Mouse (Mus musculus) testis, adult 2 months (tissue): ENCODE measurements at regions not wholly inside any gene's neighbourhood (a gene's known extent, or its start where the extent isn't known, plus 50 kb on each side); places are given as distances from the start of the nearest gene placed in this dataset.

ENCODE experiments used
- CTCF ChIP-seq: fragments of 200-500 bp; IDR thresholded peaks from 2 replicates; pipeline ENCODE4 v1.5.1; 2012; ENCODE audit warnings: low read depth, mild to moderate bottlenecking, inconsistent platforms, low read length, moderate library complexity; ENCODE audit not compliant: control insufficient read depth, insufficient read depth, insufficient replicate concordance
- POLR2A ChIP-seq: fragments of 200-500 bp; IDR thresholded peaks from 2 replicates; pipeline ENCODE4 v1.6.1; 2012; ENCODE audit warnings: low read depth, mild to moderate bottlenecking, inconsistent platforms, low read length, moderate library complexity; ENCODE audit not compliant: control insufficient read depth

GRCm38 (mm10) chr12:54460135-54460523, 196.2 kb downstream of the Sptssa start:
- TF ChIP-seq CTCF: no peak
- TF ChIP-seq POLR2A: no peak
